Mouse (Mus musculus) left cerebral cortex, adult 18-20 months (tissue): ENCODE measurements around the gene C330021F23Rik. TPM values are rescaled to one million over a fixed set of nuclear protein-coding genes. Genes with fewer than 3 reads are reported as not detected.
"Not testable (repeated sequence)": the region's sequence is repeated elsewhere in the genome, so short reads cannot be mapped to it uniquely, and the experiment has no call there.

Experiments
- DNase-seq, 2 experiments: peaks; one replicate each; pipeline ENCODE4 v3.0.0; 2021 to 2022; ENCODE audit warnings: low spot score in 2 of 2, mixed read lengths in 1 of 2
- long read RNA-seq, 2 experiments: library from polyadenylated mRNA; stranded (forward); transcript quantifications; one replicate each; pipeline ENCODE4 v2.0.0; 2021
- total RNA-seq, 2 experiments: library from RNA; stranded (reverse); gene quantifications; 2 replicates each; pipeline ENCODE4 v1.2.3; 2021

The C330021F23Rik gene
- under 1 TPM in 1 of 2 experiments, not detected in 1; 0.40 TPM for total RNA-seq
- long read RNA-seq, experiment 1, result 0 reads
- long read RNA-seq, experiment 2, result 0 reads

- DNase-seq, result no peak
Measured at GRCm38 (mm10) chr8:3567641-3568371, at the start of gene C330021F23Rik. Gene C330021F23Rik, plus strand, starts transcription at chr8:3567990.

- DNase-seq, result no peak
Measured at GRCm38 (mm10) chr8:3522007-3522697, 45.6 kb upstream of the C330021F23Rik start.

DNA sequence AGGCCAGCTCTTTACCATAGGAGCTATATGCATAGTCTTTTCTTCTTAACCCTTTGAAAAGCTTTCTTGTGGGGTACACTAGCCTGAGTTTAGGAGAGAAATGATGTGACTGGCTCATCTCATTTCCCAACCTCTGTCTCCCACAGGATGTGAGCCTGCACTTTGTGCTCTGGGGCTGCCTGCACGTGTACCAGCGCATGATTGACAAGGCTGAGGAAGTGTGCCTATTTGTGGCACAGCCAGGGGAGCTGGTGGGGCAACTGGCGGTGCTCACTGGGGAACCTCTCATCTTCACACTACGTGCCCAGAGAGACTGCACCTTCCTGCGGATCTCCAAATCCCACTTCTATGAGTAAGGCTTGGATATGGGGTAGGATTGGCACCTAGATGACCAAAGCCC, 37.0 kb upstream of the C330021F23Rik start:
- no peak for DNase-seq

DNA sequence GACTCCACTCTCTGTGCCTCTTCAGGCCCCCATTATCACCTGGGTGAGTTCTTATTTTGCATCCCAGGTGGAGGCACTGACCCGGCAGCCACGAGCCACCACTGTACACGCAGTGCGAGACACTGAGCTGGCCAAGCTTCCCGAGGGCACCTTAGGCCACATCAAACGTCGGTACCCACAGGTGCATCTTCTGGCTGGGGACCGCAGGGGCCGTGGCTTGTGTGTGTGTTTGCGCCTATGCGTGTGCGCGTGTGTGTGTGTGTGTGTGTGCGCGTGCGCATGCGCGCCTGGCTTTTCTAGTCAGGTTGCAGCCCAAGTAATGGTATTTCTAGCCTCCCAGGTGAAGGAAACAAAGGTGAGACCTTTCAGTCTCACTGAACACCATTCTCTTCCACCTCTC, 35.9 kb upstream of the C330021F23Rik start:
- no peak for DNase-seq

- DNase-seq, result no peak
Measured at GRCm38 (mm10) chr8:3536053-3536841, 31.5 kb upstream of the C330021F23Rik start.

DNA sequence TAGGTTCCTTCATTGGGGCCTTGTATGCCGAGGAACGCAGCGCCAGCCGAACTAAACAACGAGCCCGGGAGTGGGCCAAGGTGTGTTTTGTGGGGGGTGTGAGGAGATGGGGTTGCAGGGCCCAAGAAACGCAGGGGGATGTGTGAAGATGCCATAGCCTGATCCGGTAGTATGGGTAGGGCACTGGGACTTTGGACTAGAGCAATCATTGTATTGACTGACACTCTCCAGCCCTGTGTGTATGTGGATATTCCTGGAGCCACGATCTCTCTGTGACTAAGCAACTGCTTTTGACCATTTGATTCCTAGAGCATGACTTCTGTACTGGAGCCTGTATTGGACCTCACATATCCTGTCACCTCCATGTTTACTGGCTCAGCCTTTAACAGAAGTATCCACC, 30.9 kb upstream of the C330021F23Rik start:
- no peak for DNase-seq

GRCm38 (mm10) chr8:3537666-3538065, 30.1 kb upstream of the C330021F23Rik start:
- DNase-seq, result no peak

DNA sequence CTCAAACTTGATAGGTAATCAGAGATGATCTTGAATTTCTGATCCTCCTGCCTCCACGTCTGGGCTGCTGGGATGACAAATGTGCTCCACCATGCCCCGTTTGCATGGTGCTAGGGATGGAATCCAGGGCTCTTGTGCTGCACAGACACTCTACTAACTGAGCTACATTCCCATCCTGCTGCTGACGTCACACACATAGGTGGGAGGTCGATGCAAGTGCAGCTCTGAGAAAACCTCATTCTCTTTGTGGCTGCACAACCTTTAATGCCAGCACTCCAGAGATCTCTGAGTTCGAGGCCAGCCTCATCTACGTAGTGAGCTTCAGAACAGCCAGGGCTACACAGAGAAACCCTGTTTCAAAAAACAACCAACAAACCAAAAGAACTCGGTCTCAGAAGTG, 28.6 kb upstream of the C330021F23Rik start:
- no peak for DNase-seq

DNA sequence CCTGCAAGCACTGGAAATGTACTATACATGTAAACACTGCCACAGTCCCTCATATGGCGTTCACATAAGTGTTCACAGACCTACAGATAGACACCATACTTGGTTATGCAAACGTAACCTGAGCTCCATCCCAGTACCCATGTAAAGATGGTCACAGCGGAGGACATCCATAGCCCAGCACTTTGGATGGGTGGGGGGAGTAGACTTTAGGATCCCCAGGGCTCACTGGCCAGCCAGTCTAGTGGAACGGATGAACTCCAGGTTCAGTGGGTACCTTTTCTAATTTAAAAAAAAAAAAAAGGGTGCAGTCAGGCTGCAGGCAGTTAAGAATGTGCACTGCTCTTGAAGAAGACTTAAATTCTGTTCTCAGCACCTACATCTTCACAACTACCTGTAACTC, 27.7 kb upstream of the C330021F23Rik start:
- DNase-seq, result no peak

DNA sequence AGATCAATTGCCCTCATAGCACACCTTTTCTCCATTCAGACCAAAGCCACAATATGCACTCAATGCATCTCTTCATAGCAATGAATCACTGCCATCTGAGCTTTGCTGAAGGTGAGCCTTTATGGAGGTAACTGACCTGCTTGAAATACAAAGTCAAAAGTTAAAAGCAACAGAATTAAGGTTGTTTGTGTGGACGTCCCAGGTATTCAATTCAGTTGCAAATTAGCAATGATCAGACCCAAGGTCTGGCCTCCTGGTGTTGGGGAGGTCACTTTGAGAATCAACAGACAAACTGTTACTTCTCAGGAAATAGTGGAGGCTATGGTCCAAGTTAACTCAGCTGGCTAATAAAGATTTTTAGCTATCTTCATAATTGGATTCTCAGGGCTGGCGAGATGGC, 21.3 kb upstream of the C330021F23Rik start:
- no peak for DNase-seq

GRCm38 (mm10) chr8:3552240-3552639, 15.6 kb upstream of the C330021F23Rik start:
- DNase-seq, result no peak

- no peak for DNase-seq
Measured at GRCm38 (mm10) chr8:3556114-3556513, 11.7 kb upstream of the C330021F23Rik start.

DNA sequence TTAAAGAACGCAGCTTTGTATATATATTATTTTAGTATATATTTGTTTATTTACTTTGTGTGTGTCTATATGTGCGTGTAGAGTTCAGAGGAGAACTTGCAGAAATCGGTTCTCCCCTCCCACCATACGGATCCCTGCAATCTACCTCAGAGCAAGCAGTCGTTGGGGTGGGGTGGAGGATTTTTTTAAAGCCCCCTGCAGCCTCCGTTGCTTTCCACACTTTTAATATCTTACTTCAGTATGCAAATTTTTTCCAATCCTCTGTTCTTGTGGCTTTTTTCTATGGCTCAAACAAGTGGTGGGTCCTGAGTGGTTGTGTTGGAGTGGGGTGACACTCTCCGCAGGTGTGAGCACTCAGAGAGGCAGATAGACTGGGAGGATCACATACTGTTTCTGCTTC, 588 bp downstream of the C330021F23Rik start:
- no peak for DNase-seq

DNA sequence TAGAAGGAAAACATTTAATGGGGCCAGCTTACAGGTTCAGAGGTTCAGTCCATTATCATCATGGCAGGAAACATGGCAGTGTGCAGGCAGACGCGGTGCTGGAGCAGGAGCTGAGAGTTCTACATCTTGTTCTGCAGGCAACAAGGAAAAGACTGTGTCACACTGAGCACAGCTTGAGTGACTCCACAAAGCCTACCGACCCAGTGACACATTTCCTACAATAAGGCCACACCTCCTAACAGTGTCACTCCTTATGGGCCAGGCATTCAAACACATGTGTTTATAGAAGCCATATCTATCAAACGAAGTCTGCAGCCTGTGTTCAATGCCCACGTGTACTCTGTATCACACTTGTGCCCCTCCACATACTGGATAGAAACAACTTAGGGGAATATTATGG, 2.0 kb downstream of the C330021F23Rik start:
- DNase-seq, result no peak

GRCm38 (mm10) chr8:3574546-3574945, 6.8 kb downstream of the C330021F23Rik start:
- no peak for DNase-seq

- DNase-seq, result no peak
Measured at GRCm38 (mm10) chr8:3576211-3576960, 8.6 kb downstream of the C330021F23Rik start.

GRCm38 (mm10) chr8:3579390-3580364, 11.9 kb downstream of the C330021F23Rik start:
- DNase-seq, result no peak

DNA sequence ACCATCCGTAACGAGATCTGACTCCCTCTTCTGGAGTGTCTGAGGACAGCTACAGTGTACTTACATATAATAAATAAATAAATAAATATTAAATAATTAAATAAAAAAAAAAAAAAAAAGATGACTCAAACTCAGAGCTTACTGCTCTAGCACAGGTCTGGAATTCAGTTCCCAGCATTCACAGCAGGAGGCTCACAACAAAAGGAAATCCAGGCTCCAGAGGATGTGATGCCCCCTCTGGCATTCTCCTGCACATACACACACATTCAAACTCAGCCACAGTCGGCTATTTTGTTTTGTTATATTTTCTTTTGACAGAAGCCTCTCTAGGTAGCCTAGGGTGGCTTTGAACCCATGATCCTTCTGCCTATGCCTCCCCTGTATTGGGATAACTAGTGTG, 14.2 kb downstream of the C330021F23Rik start:
- not testable (repeated sequence) for DNase-seq

DNA sequence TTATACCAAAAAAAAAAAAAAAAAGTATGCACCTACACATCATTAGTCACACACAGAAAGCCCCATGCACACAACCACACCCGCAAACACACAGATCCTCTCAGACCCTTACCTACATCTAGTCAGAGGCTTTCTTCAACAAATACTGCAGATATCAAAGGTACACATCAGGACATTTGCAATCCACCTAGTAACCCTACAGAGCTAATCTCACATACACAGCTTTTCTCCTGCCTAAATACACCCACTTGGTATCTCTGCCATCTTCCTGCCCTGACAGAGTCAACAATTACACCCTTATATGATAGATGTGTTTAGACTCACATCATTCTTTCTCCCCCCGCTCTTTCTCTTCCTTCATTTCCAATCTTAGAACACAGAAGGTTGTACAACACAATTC, 18.7 kb downstream of the C330021F23Rik start:
- no peak for DNase-seq

- no peak for DNase-seq
Measured at GRCm38 (mm10) chr8:3586993-3587390, 19.2 kb downstream of the C330021F23Rik start, which contains the start of gene Camsap3. Gene Camsap3, plus strand, starts transcription at chr8:3587293.
